Mouse (Mus musculus) intestine, postnatal 0 days (tissue): ENCODE data around the gene Cela1. TPM values are rescaled to one million over a fixed set of nuclear protein-coding genes. Genes with fewer than 3 reads are reported as not detected.

Source experiments
- ATAC-seq: fragments of 200-750 bp; cut with Nextera tagmentation; 2 replicates; pipeline ENCODE4 v1.8.0; 2017; ENCODE audit warnings: mild to moderate bottlenecking, moderate TSS enrichment, moderate library complexity
- H3K27ac ChIP-seq: fragments of 300-500 bp; sonication (generic); 2 replicates; pipeline ENCODE4 v1.5.1; 2014; ENCODE audit warnings: mild to moderate bottlenecking, low read depth, low read length, moderate library complexity
- H3K27me3 ChIP-seq: fragments of 300-500 bp; sonication (generic); replicated peaks from 2 replicates; pipeline ENCODE4 v1.6.1; 2014; ENCODE audit warnings: low read length, mixed read lengths; ENCODE audit not compliant: control insufficient read depth, insufficient read depth
- H3K36me3 ChIP-seq: fragments of 300-500 bp; sonication (generic); 2 replicates; pipeline ENCODE4 v1.6.1; 2014; ENCODE audit warnings: mild to moderate bottlenecking, moderate library complexity; ENCODE audit not compliant: control insufficient read depth, insufficient read depth
- H3K4me1 ChIP-seq: fragments of 300-500 bp; sonication (generic); replicated peaks from 2 replicates; pipeline ENCODE4 v1.6.1; 2014; ENCODE audit warnings: antibody characterized with exemption, low read length, mixed read lengths; ENCODE audit not compliant: control insufficient read depth, insufficient read depth
- H3K4me2 ChIP-seq: fragments of 300-500 bp; sonication (generic); replicated peaks from 2 replicates; pipeline ENCODE4 v1.6.1; 2014; ENCODE audit warnings: low read depth, mild to moderate bottlenecking, moderate library complexity
- H3K4me3 ChIP-seq: fragments of 300-500 bp; sonication (generic); 2 replicates; pipeline ENCODE4 v1.5.1; 2014; ENCODE audit warnings: low read depth, low read length
- H3K9ac ChIP-seq: fragments of 300-500 bp; sonication (generic); 2 replicates; pipeline ENCODE4 v1.6.1; 2014; ENCODE audit warnings: mild to moderate bottlenecking, low read depth, low read length
- H3K9me3 ChIP-seq: fragments of 300-500 bp; sonication (generic); 2 replicates; pipeline ENCODE4 v1.6.1; 2016; ENCODE audit warnings: mixed run types; ENCODE audit not compliant: control insufficient read depth
- CTCF ChIP-seq: sonication (generic); IDR thresholded peaks from 2 replicates; pipeline ENCODE4 v1.5.1; 2016; ENCODE audit warnings: low read depth, mild to moderate bottlenecking, control low read depth, antibody characterized with exemption, moderate library complexity
- WGBS: fragments of 180-500 bp; shearing (Covaris S2); extraction: QIAGEN DNeasy Blood & Tissue Kit; methylation state at CpG from one replicate; pipeline ENCODE4 v1.1.7; 2014; 5-methylcytosine and 5-hydroxymethylcytosine counted together
- polyA plus RNA-seq: library from polyadenylated mRNA; unstranded; fragments of >200 nt; fragmentation: Nextera tagmentation; extraction: Ambion mirVana; gene quantifications from 2 replicates; pipeline ENCODE4 v1.2.1, GENCODE M21; 2015

Cela1 gene
- 37.2 and 41.1 TPM in 2 replicates for polyA plus RNA-seq

DNA sequence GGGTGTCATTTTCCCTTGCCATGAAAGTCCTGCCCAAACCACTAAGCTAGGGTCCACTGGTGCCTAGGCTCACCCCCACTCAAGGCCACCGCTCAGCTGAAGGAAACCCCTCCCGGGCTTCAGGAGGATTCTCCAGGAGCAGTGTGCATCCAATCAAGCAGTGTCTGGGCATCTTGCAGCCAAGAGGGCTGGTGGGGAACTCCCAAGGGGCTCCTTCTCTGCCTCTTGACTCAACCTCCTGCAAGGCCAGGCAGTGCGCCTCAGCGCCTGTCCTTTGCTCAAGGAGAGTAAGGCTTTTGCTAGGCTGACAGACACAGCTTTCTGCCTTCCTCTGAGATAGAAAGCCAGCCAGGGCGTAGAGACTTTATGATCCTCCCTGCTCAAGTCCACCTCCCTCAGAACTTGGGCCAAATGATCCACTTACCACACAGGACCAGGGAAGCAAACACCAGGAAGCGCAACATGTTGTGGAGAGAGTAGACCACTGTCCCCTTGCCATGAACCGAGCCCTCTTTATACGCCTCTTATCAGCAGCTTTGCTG, at the start of gene Cela1:
Cela1 (minus strand) TSS at position 492 of the 542 bp plus-strand sequence.
- Histone ChIP-seq H3K36me3 (peaks cover 8% of the 10 kb centered on the region; the same call in 1 of the 2 replicates), H3K9ac (no peak within 1 kb of the TSS), H3K27me3 (no peaks in the 10 kb centered on the region), H3K27ac (no peak within 1 kb of the TSS), H3K4me2 (peak within 1 kb of the TSS; percentile 27), H3K4me1 (no peaks in the 10 kb centered on the region), H3K4me3 (no peak within 1 kb of the TSS), H3K9me3 (0 out of 2 replicates have a peak, but pooled peaks cover 6% of the 10 kb centered on the region)
- no peak for TF ChIP-seq CTCF
- ATAC-seq, result no peak
- WGBS, result 47% methylated on average over 8 of the region's 8 CpGs

DNA sequence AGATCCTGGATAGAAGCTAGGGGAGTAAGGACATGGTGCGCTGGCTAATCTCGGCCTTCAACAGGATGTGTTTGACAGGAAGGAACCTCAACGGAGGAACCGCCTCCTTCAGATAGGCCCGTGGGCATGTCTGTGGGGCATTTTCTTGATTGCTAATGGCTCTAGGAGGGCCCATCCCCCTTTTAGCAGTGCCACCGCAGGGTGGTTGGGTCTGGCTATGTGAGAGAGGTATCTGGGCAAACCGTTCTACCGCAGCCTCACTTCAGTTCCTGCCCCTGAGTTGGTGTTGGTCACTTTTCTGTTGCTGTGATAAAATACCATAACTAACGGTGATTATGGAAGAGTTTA, 48.2 kb upstream of the Cela1 start:
- no peaks in the 10 kb centered on the region for H3K36me3 ChIP-seq
- H3K9me3 ChIP-seq, result no peaks in the 10 kb centered on the region
- H3K4me3 ChIP-seq, result no peak overlapping the region
- ATAC-seq, result no peak
- H3K4me2 ChIP-seq, result no peak overlapping the region
- no peaks in the 10 kb centered on the region for H3K27me3 ChIP-seq
- 0 out of 2 replicates have a peak, but pooled peaks cover 2% of the 10 kb centered on the region for H3K4me1 ChIP-seq
- H3K9ac ChIP-seq, result no peak overlapping the region
- WGBS, result 79% methylated on average over 9 of the region's 9 CpGs
- H3K27ac ChIP-seq, result no peak overlapping the region
- no peak for TF ChIP-seq CTCF

DNA sequence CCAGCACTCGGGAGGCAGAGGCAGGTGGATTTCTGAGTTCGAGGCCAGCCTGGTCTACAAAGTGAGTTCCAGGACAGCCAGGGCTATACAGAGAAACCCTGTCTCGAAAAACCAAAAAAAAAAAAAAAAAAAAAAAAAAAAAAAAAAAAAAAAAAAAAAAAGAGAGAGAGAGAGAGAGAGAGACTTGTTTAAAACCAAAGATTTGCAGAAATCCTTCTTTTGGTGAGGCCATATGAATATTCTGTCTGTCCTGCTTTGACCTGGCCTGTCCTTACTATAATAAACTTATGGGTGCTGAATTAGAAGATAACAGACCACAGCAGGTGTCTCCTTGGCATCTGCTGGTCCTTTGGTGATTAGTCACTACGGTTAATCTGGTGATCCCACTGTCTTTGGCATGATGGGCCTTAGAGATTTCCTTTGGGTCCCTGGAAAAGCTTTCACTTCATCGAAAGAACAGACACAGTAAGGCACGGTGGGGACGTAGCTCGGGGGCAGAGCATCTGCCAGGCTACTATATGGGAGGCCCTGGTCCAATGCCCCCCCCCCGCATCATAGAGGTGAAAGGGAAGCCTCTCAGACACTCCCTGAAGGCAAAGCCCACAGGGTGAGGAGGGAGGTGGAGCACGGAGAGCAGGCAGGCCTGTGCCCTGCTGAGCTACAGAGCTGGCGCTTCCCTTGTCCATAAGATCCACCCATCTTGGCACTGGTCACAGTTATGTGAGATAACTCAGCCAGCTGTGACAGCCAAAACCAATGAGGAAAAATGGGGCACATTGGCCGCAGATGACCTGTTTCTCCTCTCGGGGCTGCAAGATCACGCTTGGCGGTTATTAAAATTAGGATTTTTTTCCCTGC, 47.6 kb upstream of the Cela1 start:
- Histone ChIP-seq H3K27ac (no peak overlapping the region), H3K9me3 (no peaks in the 10 kb centered on the region), H3K4me3 (no peak overlapping the region), H3K9ac (no peak overlapping the region), H3K4me1 (0 out of 2 replicates have a peak, but pooled peaks cover 2% of the 10 kb centered on the region), H3K27me3 (no peaks in the 10 kb centered on the region; the same call in 1 of the 2 replicates), H3K4me2 (no peak overlapping the region), H3K36me3 (no peaks in the 10 kb centered on the region)
- ATAC-seq, result no peak
- WGBS, result 91% methylated on average over 14 of the region's 15 CpGs
- no peak for TF ChIP-seq CTCF

DNA sequence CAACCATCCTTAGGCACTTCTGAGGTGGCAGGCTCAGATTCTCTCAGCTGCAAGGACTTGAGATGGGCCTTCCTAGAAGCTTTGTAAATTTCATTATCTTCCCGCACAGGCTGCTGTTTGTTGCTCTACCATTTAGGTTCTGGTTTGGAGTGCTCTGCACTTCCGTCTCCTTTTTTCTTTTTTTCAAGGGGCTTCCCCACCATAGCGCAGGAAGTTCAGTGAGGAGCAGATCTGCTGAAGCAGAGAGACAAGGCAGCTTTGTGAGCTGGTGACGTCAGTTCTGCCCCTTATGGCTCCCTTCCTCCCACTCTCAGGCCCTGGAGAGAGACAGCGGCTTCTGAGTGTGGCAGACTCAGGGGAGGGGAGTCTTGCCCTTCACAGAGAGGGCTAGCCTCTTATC, 44.9 kb upstream of the Cela1 start:
- no peak for ATAC-seq
- 50% methylated on average over 5 of the region's 5 CpGs for WGBS

DNA sequence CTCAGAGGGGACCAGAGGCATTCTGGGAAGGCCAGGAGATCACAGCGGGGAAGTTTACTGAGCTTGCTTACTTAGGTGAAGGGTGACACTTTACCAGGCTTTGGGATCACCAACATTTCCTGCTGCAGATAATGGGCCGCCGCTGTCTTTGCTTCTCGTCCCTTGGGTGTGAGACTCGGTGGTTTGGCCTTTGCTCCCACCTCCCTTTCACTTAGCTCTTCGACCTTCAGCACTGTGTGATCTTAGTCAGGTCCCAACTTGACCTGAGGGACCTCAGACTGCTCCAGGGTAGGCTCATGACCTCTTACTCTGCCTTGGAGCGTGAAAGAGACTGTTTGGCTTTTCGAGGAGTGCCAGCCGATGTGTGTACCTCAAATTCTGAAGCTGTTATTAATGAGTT, 43.4 kb upstream of the Cela1 start:
- Histone ChIP-seq H3K4me1 (0 out of 2 replicates have a peak, but pooled peaks cover 5% of the 10 kb centered on the region), H3K27ac (peak overlapping the region; percentile 28; the same call in 1 of the 2 replicates), H3K36me3 (peaks cover 4% of the 10 kb centered on the region; the same call in 1 of the 2 replicates), H3K9me3 (no peaks in the 10 kb centered on the region), H3K4me3 (no peak overlapping the region), H3K27me3 (peaks cover 7% of the 10 kb centered on the region; the same call in 1 of the 2 replicates), H3K4me2 (no peak overlapping the region), H3K9ac (no peak overlapping the region)
- peak; percentile 31; the same call in 1 of the 2 replicates for ATAC-seq
- 33% methylated on average over 9 of the region's 9 CpGs for WGBS
- no peak for TF ChIP-seq CTCF

More for the DNA sequence above, 44.9 kb upstream of the Cela1 start:
- Histone ChIP-seq H3K9ac (no peak overlapping the region), H3K36me3 (no peaks in the 10 kb centered on the region), H3K9me3 (no peaks in the 10 kb centered on the region), H3K27ac (no peak overlapping the region), H3K27me3 (peaks cover 7% of the 10 kb centered on the region; the same call in 1 of the 2 replicates), H3K4me1 (0 out of 2 replicates have a peak, but pooled peaks cover 6% of the 10 kb centered on the region), H3K4me3 (no peak overlapping the region), H3K4me2 (no peak overlapping the region)
- TF ChIP-seq CTCF, result no peak
